Mouse (Mus musculus): ENCODE results near the gene Brd3os.

The Brd3os gene

GRCm38 (mm10) chr2:27441767-27442707 is at the start of gene Brd3os:
Brd3os (plus strand) TSS chr2:27442324.
- peak; percentile 99 for DNase-seq (ENCODE audit: low read depth, low spot score)

- DNase-seq (ENCODE audit: low read depth, low spot score), result no peak
Measured at GRCm38 (mm10) chr2:27394158-27394832, 47.8 kb upstream of the Brd3os start.

- DNase-seq (ENCODE audit: low read depth, low spot score), result no peak
Measured at GRCm38 (mm10) chr2:27396656-27397440, 45.3 kb upstream of the Brd3os start.

GRCm38 (mm10) chr2:27400083-27400482 is 42.0 kb upstream of the Brd3os start:
- no peak for DNase-seq (ENCODE audit: low read depth, low spot score)

- no peak for DNase-seq (ENCODE audit: low read depth, low spot score)
Measured at GRCm38 (mm10) chr2:27401544-27401943, 40.6 kb upstream of the Brd3os start.

GRCm38 (mm10) chr2:27404375-27405093 is 37.6 kb upstream of the Brd3os start:
- no peak for DNase-seq (ENCODE audit: low read depth, low spot score)

GRCm38 (mm10) chr2:27405094-27405884 is 36.8 kb upstream of the Brd3os start:
- DNase-seq (ENCODE audit: low read depth, low spot score), result no peak

GRCm38 (mm10) chr2:27406928-27407327 is 35.2 kb upstream of the Brd3os start:
- DNase-seq (ENCODE audit: low read depth, low spot score), result no peak

GRCm38 (mm10) chr2:27408194-27408593 is 33.9 kb upstream of the Brd3os start:
- DNase-seq (ENCODE audit: low read depth, low spot score), result no peak

GRCm38 (mm10) chr2:27410518-27411140 is 31.5 kb upstream of the Brd3os start:
- DNase-seq (ENCODE audit: low read depth, low spot score), result no peak

- DNase-seq (ENCODE audit: low read depth, low spot score), result peak; percentile 48
Measured at GRCm38 (mm10) chr2:27411688-27412174, 30.4 kb upstream of the Brd3os start.

GRCm38 (mm10) chr2:27412245-27412800 is 29.8 kb upstream of the Brd3os start:
- no peak for DNase-seq (ENCODE audit: low read depth, low spot score)

- no peak for DNase-seq (ENCODE audit: low read depth, low spot score)
Measured at GRCm38 (mm10) chr2:27413582-27413935, 28.6 kb upstream of the Brd3os start.

- DNase-seq (ENCODE audit: low read depth, low spot score), result no peak
Measured at GRCm38 (mm10) chr2:27413936-27414657, 28.0 kb upstream of the Brd3os start.

- no peak for DNase-seq (ENCODE audit: low read depth, low spot score)
Measured at GRCm38 (mm10) chr2:27415060-27415783, 26.9 kb upstream of the Brd3os start.

GRCm38 (mm10) chr2:27416425-27416824 is 25.7 kb upstream of the Brd3os start:
- DNase-seq (ENCODE audit: low read depth, low spot score), result no peak

- no peak for DNase-seq (ENCODE audit: low read depth, low spot score)
Measured at GRCm38 (mm10) chr2:27417648-27418153, 24.4 kb upstream of the Brd3os start.

GRCm38 (mm10) chr2:27418577-27419070 is 23.5 kb upstream of the Brd3os start:
- DNase-seq (ENCODE audit: low read depth, low spot score), result no peak

All from forelimb bud, embryonic 11.5 days (tissue).